8 mouse cellular contexts compared by ENCODE assay signal in genomic region chr9:111311843-111312441, GRCm38 (mm10). TPM values are rescaled to one million over a fixed set of nuclear protein-coding genes. Genes with fewer than 3 reads are reported as not detected.
DNase-seq lines count a peak whose midpoint lies in the region; ATAC-seq and TF ChIP-seq lines count a peak whose summit lies in the region.

No protein-coding gene starts in this region.

- H3K27me3 ChIP-seq in megakaryocyte, embryonic 14.5 days (replicated peaks): peaks cover 66% of the 10 kb centered on the region
- H3K27me3 ChIP-seq in intestine, embryonic 16.5 days (replicated peaks; ENCODE audit: control insufficient read depth, insufficient read depth, low read length): peaks cover 28% of the 10 kb centered on the region
- peaks cover 40% of the 10 kb centered on the region for H3K27me3 ChIP-seq in neural tube, embryonic 15.5 days (replicated peaks)
- peaks cover 18% of the 10 kb centered on the region for H3K27me3 ChIP-seq in thymus, adult 2 months (ENCODE audit: control insufficient read depth, insufficient read depth, low read length)

- H3K4me2 ChIP-seq in intestine, embryonic 16.5 days (ENCODE audit: low read depth, low read length): peak overlapping the region; percentile 88
- peak overlapping the region; percentile 74 for H3K4me2 ChIP-seq in neural tube, embryonic 15.5 days

- no peaks in the 10 kb centered on the region for H3K36me3 ChIP-seq in megakaryocyte, embryonic 14.5 days (replicated peaks; ENCODE audit: low read length)
- no peaks in the 10 kb centered on the region for H3K36me3 ChIP-seq in intestine, embryonic 16.5 days (ENCODE audit: control insufficient read depth, insufficient read depth, low read length)
- H3K36me3 ChIP-seq in neural tube, embryonic 15.5 days: no peaks in the 10 kb centered on the region
- no peaks in the 10 kb centered on the region for H3K36me3 ChIP-seq in thymus, adult 2 months (ENCODE audit: control insufficient read depth, insufficient read depth, low read length)

- no peak for TF ChIP-seq CTCF in thymus, adult 2 months (IDR thresholded peaks at IDR 0.05; ENCODE audit: borderline replicate concordance, control insufficient read depth, extremely low read depth, insufficient read depth, low read length, poor library complexity)

- TF ChIP-seq POLR2A in thymus, adult 2 months (IDR thresholded peaks at IDR 0.05; ENCODE audit: control insufficient read depth, extremely low read depth, insufficient read depth, low read length, poor library complexity): no peak

- no peak overlapping the region for H3K27ac ChIP-seq in intestine, embryonic 16.5 days (ENCODE audit: low read length)
- peak overlapping the region; percentile 29 for H3K27ac ChIP-seq in neural tube, embryonic 15.5 days (replicated peaks)
- H3K27ac ChIP-seq in thymus, adult 2 months (ENCODE audit: control insufficient read depth, insufficient read depth, low read length): no peak overlapping the region

- peak overlapping the region; percentile 80 for H3K4me3 ChIP-seq in megakaryocyte, embryonic 14.5 days (replicated peaks)
- peak overlapping the region; percentile 49 for H3K4me3 ChIP-seq in intestine, embryonic 16.5 days (ENCODE audit: low read length)
- peak overlapping the region; percentile 64 for H3K4me3 ChIP-seq in neural tube, embryonic 15.5 days (replicated peaks)
- H3K4me3 ChIP-seq in thymus, adult 2 months (ENCODE audit: control insufficient read depth, insufficient read depth, low read length): no peak overlapping the region

- H3K9ac ChIP-seq in intestine, embryonic 16.5 days (ENCODE audit: low read depth, low read length): peak overlapping the region; percentile 20; the same call in 1 of the 2 replicates
- peak overlapping the region; percentile 68 for H3K9ac ChIP-seq in neural tube, embryonic 15.5 days (replicated peaks)

- 2% methylated on average over 89 of the region's 98 CpGs for WGBS in intestine, embryonic 16.5 days
- WGBS in neural tube, embryonic 15.5 days: 2% methylated on average over 87 of the region's 98 CpGs
- WGBS in thymus, adult 2 months: 5% methylated on average over 94 of the region's 98 CpGs

- H3K4me1 ChIP-seq in megakaryocyte, embryonic 14.5 days: peaks cover 17% of the 10 kb centered on the region
- peaks cover 11% of the 10 kb centered on the region for H3K4me1 ChIP-seq in intestine, embryonic 16.5 days (ENCODE audit: control insufficient read depth, insufficient read depth, low read length)
- H3K4me1 ChIP-seq in neural tube, embryonic 15.5 days: peaks cover 27% of the 10 kb centered on the region
- H3K4me1 ChIP-seq in thymus, adult 2 months (replicated peaks; ENCODE audit: control insufficient read depth, insufficient read depth, low read length): peaks cover 7% of the 10 kb centered on the region

- peak; percentile 35 to 37 for DNase-seq in cerebellum, postnatal 25 days
- DNase-seq in cerebellum, adult 9-10 months: no peak
- no peak for DNase-seq in thymus, adult 2 months

- ATAC-seq in megakaryocyte, adult 5-6 weeks (ENCODE audit: poor library complexity, severe bottlenecking): no peak
- ATAC-seq in intestine, embryonic 16.5 days: peak; percentile 33; the same call in 1 of the 2 replicates
- peak; percentile 62 for ATAC-seq in neural tube, embryonic 15.5 days (ENCODE audit: low FRiP score)
- ATAC-seq in erythroblast, adult 5-6 weeks (replicated peaks; ENCODE audit: low FRiP score, poor library complexity, severe bottlenecking): no peak

- H3K9me3 ChIP-seq in megakaryocyte, embryonic 14.5 days: peaks cover 7% of the 10 kb centered on the region
- H3K9me3 ChIP-seq in intestine, embryonic 16.5 days (ENCODE audit: control insufficient read depth, low read length): no peaks in the 10 kb centered on the region
- no peaks in the 10 kb centered on the region for H3K9me3 ChIP-seq in neural tube, embryonic 15.5 days (replicated peaks)

RNA-seq across cellular contexts. Expression of gene Trank1, which starts 0.4 kb away (rescaled TPM):
- not detected in 2 replicates for polyA plus RNA-seq in megakaryocyte, embryonic 14.5 days (2012; ENCODE audit: insufficient read depth, low replicate concordance)
- total RNA-seq in megakaryocyte, adult 5-6 weeks (2015): 0.07 TPM in 1 of 2 replicates, not detected in the other
- total RNA-seq in megakaryocyte, adult 5-6 weeks (2017): 0.15 TPM in 1 of 2 replicates, not detected in the other
- polyA plus RNA-seq in intestine, embryonic 16.5 days (2015; fragmentation: Nextera tagmentation; extraction: Ambion mirVana): 0.22 and 0.23 TPM in 2 replicates
- polyA plus RNA-seq in neural tube, embryonic 15.5 days (2015; fragmentation: Nextera tagmentation; extraction: Ambion mirVana): 10.1 and 12.4 TPM in 2 replicates
- not detected in 2 replicates for total RNA-seq in erythroblast, adult 5-6 weeks (2015; ENCODE audit: low replicate concordance)
- under 0.01 TPM in 1 of 2 replicates, not detected in the other for total RNA-seq in erythroblast, adult 5-6 weeks (2017; ENCODE audit: low replicate concordance)
- 0.11 and 0.13 TPM in 2 replicates for polyA plus RNA-seq in thymus, adult 2 months (2012; rRNA removed)

RNA-seq across cellular contexts. Expression of gene Epm2aip1, which starts 40.2 kb away (rescaled TPM):
- polyA plus RNA-seq in megakaryocyte, embryonic 14.5 days (2012; ENCODE audit: insufficient read depth, low replicate concordance): 0.41 TPM in 1 of 2 replicates, not detected in the other
- 13.7 and 15.3 TPM in 2 replicates for total RNA-seq in megakaryocyte, adult 5-6 weeks (2015)
- 12.2 and 16.1 TPM in 2 replicates for total RNA-seq in megakaryocyte, adult 5-6 weeks (2017)
- polyA plus RNA-seq in intestine, embryonic 16.5 days (2015; fragmentation: Nextera tagmentation; extraction: Ambion mirVana): 16.2 and 17.6 TPM in 2 replicates
- polyA plus RNA-seq in neural tube, embryonic 15.5 days (2015; fragmentation: Nextera tagmentation; extraction: Ambion mirVana): 46.5 and 50.7 TPM in 2 replicates
- total RNA-seq in erythroblast, adult 5-6 weeks (2015; ENCODE audit: low replicate concordance): 12.3 and 13.6 TPM in 2 replicates
- total RNA-seq in erythroblast, adult 5-6 weeks (2017; ENCODE audit: low replicate concordance): 15.4 and 21.2 TPM in 2 replicates
- polyA plus RNA-seq in thymus, adult 2 months (2012; rRNA removed): 22.9 and 29.1 TPM in 2 replicates

RNA-seq across cellular contexts. Expression of gene Mlh1, which starts 40.4 kb away (rescaled TPM):
- polyA plus RNA-seq in megakaryocyte, embryonic 14.5 days (2012; ENCODE audit: insufficient read depth, low replicate concordance): 5.7 and 10.8 TPM in 2 replicates
- total RNA-seq in megakaryocyte, adult 5-6 weeks (2015): 22.4 and 30.9 TPM in 2 replicates
- 27.3 and 38.4 TPM in 2 replicates for total RNA-seq in megakaryocyte, adult 5-6 weeks (2017)
- 41.7 and 43.3 TPM in 2 replicates for polyA plus RNA-seq in intestine, embryonic 16.5 days (2015; fragmentation: Nextera tagmentation; extraction: Ambion mirVana)
- 26.3 and 30.9 TPM in 2 replicates for polyA plus RNA-seq in neural tube, embryonic 15.5 days (2015; fragmentation: Nextera tagmentation; extraction: Ambion mirVana)
- 7.9 and 23.6 TPM in 2 replicates for total RNA-seq in erythroblast, adult 5-6 weeks (2015; ENCODE audit: low replicate concordance)
- total RNA-seq in erythroblast, adult 5-6 weeks (2017; ENCODE audit: low replicate concordance): 11.8 and 18.4 TPM in 2 replicates
- polyA plus RNA-seq in thymus, adult 2 months (2012; rRNA removed): 23.6 and 24.6 TPM in 2 replicates

Comparison
In these comparisons a context has a peak if more than half of its experiments do, and no peak if none do; other contexts are left out.
1. DNase-seq: peak in cerebellum, postnatal 25 days (2 of 2); none in cerebellum, adult 9-10 months (single experiment) and thymus, adult 2 months (single experiment).
2. ATAC-seq: peak in intestine, embryonic 16.5 days (single experiment) and neural tube, embryonic 15.5 days (single experiment); none in megakaryocyte, adult 5-6 weeks (single experiment) and erythroblast, adult 5-6 weeks (single experiment).
3. RNA of gene Epm2aip1, which starts 40.2 kb away (polyA plus RNA-seq): 46.5 to 50.7 TPM in neural tube, embryonic 15.5 days, 22.9 to 29.1 TPM in thymus, adult 2 months and 16.2 to 17.6 TPM in intestine, embryonic 16.5 days; 0.41 TPM in megakaryocyte, embryonic 14.5 days; every median in the first group is over 10 times any median in the second.